Mouse (Mus musculus) liver, embryonic 14.5 days (tissue): ENCODE data around the gene Xrn1.

Experiments used
- CTCF ChIP-seq: IDR thresholded peaks from 2 replicates; pipeline ENCODE4 v1.5.1; 2016; ENCODE audit warnings: antibody characterized with exemption, low read depth, control low read depth
- EP300 ChIP-seq: IDR thresholded peaks from 2 replicates; pipeline ENCODE4 v1.6.1; 2016; ENCODE audit warnings: antibody characterized with exemption, low read depth

DNA sequence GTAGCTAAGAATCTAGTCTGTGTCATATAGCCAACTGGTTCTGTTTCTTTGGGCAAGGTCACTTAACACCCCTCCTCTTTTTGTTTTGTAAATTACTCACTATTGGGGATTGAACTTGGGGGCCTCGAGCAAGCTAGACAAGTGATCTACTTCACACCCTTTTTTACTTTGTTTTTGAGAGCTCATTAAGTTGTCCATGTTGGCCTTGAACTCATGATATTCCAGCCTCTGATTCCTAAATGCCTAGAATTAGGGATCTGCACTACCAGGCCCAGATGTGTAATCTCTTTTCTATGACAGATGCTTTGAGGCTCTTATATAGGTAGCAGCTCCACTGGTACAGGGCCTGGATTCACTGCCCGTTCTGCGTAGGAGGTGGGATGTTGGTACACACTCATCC lies 89.7 kb downstream of the Xrn1 start:
- no peak for TF ChIP-seq CTCF
- no peak for TF ChIP-seq EP300
